Mouse (Mus musculus) forebrain, embryonic 10.5 days (tissue): Measurements from ENCODE around the gene Fam181b. TPM values are rescaled to one million over a fixed set of nuclear protein-coding genes. Genes with fewer than 3 reads are reported as not detected.

Experiments used
- DNase-seq: peaks from one replicate; pipeline ENCODE4 v3.0.0-alpha.2; 2017; ENCODE audit warnings: low spot score; ENCODE audit errors: extremely low spot score
- H3K27ac ChIP-seq: fragments of 300-500 bp; sonication (generic); 2 replicates; pipeline ENCODE4 v1.5.1; 2016; ENCODE audit warnings: mild to moderate bottlenecking
- H3K27me3 ChIP-seq: fragments of 300-500 bp; sonication (generic); 2 replicates; pipeline ENCODE4 v1.6.1; 2016; ENCODE audit warnings: mild to moderate bottlenecking; ENCODE audit not compliant: poor library complexity, severe bottlenecking
- H3K36me3 ChIP-seq: fragments of 300-500 bp; sonication (generic); replicated peaks from 2 replicates; pipeline ENCODE4 v1.6.1; 2016; ENCODE audit warnings: mild to moderate bottlenecking, moderate library complexity
- H3K4me1 ChIP-seq: fragments of 300-500 bp; sonication (generic); 2 replicates; pipeline ENCODE4 v1.6.1; 2016
- H3K4me3 ChIP-seq: fragments of 300-500 bp; sonication (generic); 2 replicates; pipeline ENCODE4 v1.5.1; 2016; ENCODE audit warnings: mild to moderate bottlenecking, moderate library complexity
- H3K9me3 ChIP-seq: fragments of 300-500 bp; sonication (generic); 2 replicates; pipeline ENCODE4 v1.6.1; 2016; ENCODE audit warnings: mild to moderate bottlenecking, moderate library complexity
- WGBS: fragments of 180-500 bp; shearing (Covaris S2); methylation state at CpG from one replicate; pipeline ENCODE4 v1.1.7; 2016; 5-methylcytosine and 5-hydroxymethylcytosine counted together
- polyA plus RNA-seq: library from polyadenylated mRNA; unstranded; fragments of >200 nt; fragmentation: Nextera tagmentation; extraction: Ambion mirVana; gene quantifications from 2 replicates; pipeline ENCODE4 v1.2.1, GENCODE M21; 2016

Fam181b gene
- 33.3 and 34.6 TPM in 2 replicates for polyA plus RNA-seq

GRCm38 (mm10) chr7:93079785-93080730, at the start of gene Fam181b:
Gene Fam181b, plus strand, starts transcription at chr7:93079865.
- H3K9me3 ChIP-seq = no peaks in the 10 kb centered on the region
- H3K4me3 ChIP-seq = peak within 1 kb of the TSS; percentile 87
- H3K36me3 ChIP-seq = peaks cover 12% of the 10 kb centered on the region
- peak; percentile 92 for DNase-seq
- H3K27me3 ChIP-seq = peaks cover 53% of the 10 kb centered on the region
- H3K27ac ChIP-seq = peak within 1 kb of the TSS; percentile 95
- under 1% methylated on average over 96 of the region's 96 CpGs for WGBS
- H3K4me1 ChIP-seq = peaks cover 83% of the 10 kb centered on the region

GRCm38 (mm10) chr7:93037763-93038471, 41.7 kb upstream of the Fam181b start:
- whole genome bisulfite sequencing = 18% methylated on average over 5 of the region's 5 CpGs
- Histone ChIP-seq H3K27me3 (peaks cover 37% of the 10 kb centered on the region), H3K36me3 (no peaks in the 10 kb centered on the region), H3K4me1 (peaks cover 13% of the 10 kb centered on the region), H3K27ac (0 out of 2 replicates have a peak overlapping the region, but pooled peaks have one; percentile 8), H3K4me3 (no peak overlapping the region), H3K9me3 (no peaks in the 10 kb centered on the region)
- DNase-seq = no peak

GRCm38 (mm10) chr7:93038472-93038828, 41.2 kb upstream of the Fam181b start:
- Histone ChIP-seq H3K27me3 (peaks cover 37% of the 10 kb centered on the region), H3K36me3 (no peaks in the 10 kb centered on the region), H3K27ac (0 out of 2 replicates have a peak overlapping the region, but pooled peaks have one; percentile 8), H3K4me1 (peaks cover 13% of the 10 kb centered on the region), H3K9me3 (no peaks in the 10 kb centered on the region), H3K4me3 (no peak overlapping the region)
- WGBS = 47% methylated on average over 1 of the region's 1 CpGs
- DNase-seq = no peak

GRCm38 (mm10) chr7:93039542-93039941, 40.1 kb upstream of the Fam181b start:
- Histone ChIP-seq H3K27me3 (peaks cover 37% of the 10 kb centered on the region), H3K4me3 (no peak overlapping the region), H3K4me1 (peaks cover 13% of the 10 kb centered on the region), H3K36me3 (no peaks in the 10 kb centered on the region), H3K27ac (no peak overlapping the region), H3K9me3 (no peaks in the 10 kb centered on the region)
- 82% methylated on average over 3 of the region's 3 CpGs for WGBS
- no peak for DNase-seq

GRCm38 (mm10) chr7:93044359-93044758, 35.3 kb upstream of the Fam181b start:
- DNase-seq = no peak
- no peaks in the 10 kb centered on the region for H3K9me3 ChIP-seq
- no peak overlapping the region for H3K27ac ChIP-seq
- H3K4me3 ChIP-seq = no peak overlapping the region
- no peaks in the 10 kb centered on the region for H3K4me1 ChIP-seq
- H3K36me3 ChIP-seq = no peaks in the 10 kb centered on the region
- H3K27me3 ChIP-seq = peaks cover 20% of the 10 kb centered on the region; the same call in 1 of the 2 replicates
- WGBS = 79% methylated on average over 3 of the region's 3 CpGs

GRCm38 (mm10) chr7:93044788-93045187, 34.9 kb upstream of the Fam181b start:
- 96% methylated on average over 1 of the region's 1 CpGs for WGBS
- H3K27ac ChIP-seq = no peak overlapping the region

GRCm38 (mm10) chr7:93060831-93061230, 18.8 kb upstream of the Fam181b start:
- H3K4me1 ChIP-seq = peaks cover 48% of the 10 kb centered on the region
- no peak overlapping the region for H3K4me3 ChIP-seq
- H3K9me3 ChIP-seq = peaks cover 8% of the 10 kb centered on the region
- DNase-seq = no peak
- peaks cover 15% of the 10 kb centered on the region for H3K27me3 ChIP-seq
- H3K36me3 ChIP-seq = no peaks in the 10 kb centered on the region
- H3K27ac ChIP-seq = peak overlapping the region; percentile 85

More at GRCm38 (mm10) chr7:93044788-93045187, 34.9 kb upstream of the Fam181b start:
- Histone ChIP-seq H3K27me3 (peaks cover 15% of the 10 kb centered on the region; the same call in 1 of the 2 replicates), H3K36me3 (no peaks in the 10 kb centered on the region), H3K9me3 (no peaks in the 10 kb centered on the region), H3K4me3 (no peak overlapping the region), H3K4me1 (no peaks in the 10 kb centered on the region)
- no peak for DNase-seq

GRCm38 (mm10) chr7:93061747-93062146, 17.9 kb upstream of the Fam181b start:
- peak overlapping the region; percentile 85 for H3K27ac ChIP-seq
- H3K27me3 ChIP-seq = peaks cover 15% of the 10 kb centered on the region
- peaks cover 56% of the 10 kb centered on the region for H3K4me1 ChIP-seq
- no peak for DNase-seq
- 30% methylated on average over 3 of the region's 3 CpGs for WGBS
- no peak overlapping the region; the same call in 1 of the 2 replicates for H3K4me3 ChIP-seq
- peaks cover 8% of the 10 kb centered on the region for H3K9me3 ChIP-seq
- H3K36me3 ChIP-seq = no peaks in the 10 kb centered on the region

- peak; percentile 70 for DNase-seq
- peaks cover 15% of the 10 kb centered on the region for H3K27me3 ChIP-seq
- peak overlapping the region; percentile 4; the same call in 1 of the 2 replicates for H3K4me3 ChIP-seq
- H3K27ac ChIP-seq = peak overlapping the region; percentile 85
- no peaks in the 10 kb centered on the region for H3K36me3 ChIP-seq
- WGBS = 12% methylated on average over 6 of the region's 6 CpGs
- H3K4me1 ChIP-seq = peaks cover 60% of the 10 kb centered on the region
- peaks cover 8% of the 10 kb centered on the region for H3K9me3 ChIP-seq
These were observed 17.5 kb upstream of the Fam181b start for GRCm38 (mm10) chr7:93062189-93062588.

GRCm38 (mm10) chr7:93067464-93068015, 12.1 kb upstream of the Fam181b start:
- H3K4me1 ChIP-seq = peaks cover 51% of the 10 kb centered on the region
- H3K27ac ChIP-seq = peak overlapping the region; percentile 63
- H3K27me3 ChIP-seq = peaks cover 23% of the 10 kb centered on the region
- H3K9me3 ChIP-seq = peaks cover 8% of the 10 kb centered on the region
- peak; percentile 42 for DNase-seq
- no peak overlapping the region; the same call in 1 of the 2 replicates for H3K4me3 ChIP-seq
- 19% methylated on average over 7 of the region's 7 CpGs for WGBS
- H3K36me3 ChIP-seq = no peaks in the 10 kb centered on the region

- H3K27me3 ChIP-seq = peaks cover 65% of the 10 kb centered on the region
- H3K4me1 ChIP-seq = peaks cover 60% of the 10 kb centered on the region
- H3K9me3 ChIP-seq = no peaks in the 10 kb centered on the region
- DNase-seq = peak; percentile 66
- WGBS = 3% methylated on average over 6 of the region's 6 CpGs
- H3K27ac ChIP-seq = peak overlapping the region; percentile 74
- H3K36me3 ChIP-seq = no peaks in the 10 kb centered on the region
- H3K4me3 ChIP-seq = peak overlapping the region; percentile 22; the same call in 1 of the 2 replicates
These were observed 3.2 kb upstream of the Fam181b start for GRCm38 (mm10) chr7:93076435-93076960.

- H3K36me3 ChIP-seq = peaks cover 5% of the 10 kb centered on the region; the same call in 1 of the 2 replicates
- no peaks in the 10 kb centered on the region for H3K9me3 ChIP-seq
- H3K27me3 ChIP-seq = peaks cover 60% of the 10 kb centered on the region
- WGBS = 13% methylated on average over 7 of the region's 7 CpGs
- no peak for DNase-seq
- H3K27ac ChIP-seq = peak overlapping the region; percentile 95
- H3K4me1 ChIP-seq = peaks cover 83% of the 10 kb centered on the region
- peak overlapping the region; percentile 87 for H3K4me3 ChIP-seq
These were observed 263 bp upstream of the Fam181b start for GRCm38 (mm10) chr7:93079420-93079784.
